Mouse (Mus musculus) embryo, embryonic 10.5 days (tissue): ENCODE results near the gene Irgq.
"Not testable (repeated sequence)": the region's sequence is repeated elsewhere in the genome, so short reads cannot be mapped to it uniquely, and the experiment has no call there.

Experiments
- DNase-seq: peaks from one replicate; pipeline ENCODE4 v3.0.0-alpha.2; 2015; ENCODE audit warnings: low spot score

Irgq gene

GRCm38 (mm10) chr7:24530062-24530931, at the start of gene Irgq:
Gene Irgq, plus strand, starts transcription at chr7:24530689.
- peak; percentile 100 for DNase-seq

GRCm38 (mm10) chr7:24480986-24481473, 49.5 kb upstream of the Irgq start:
- DNase-seq, result no peak

DNA sequence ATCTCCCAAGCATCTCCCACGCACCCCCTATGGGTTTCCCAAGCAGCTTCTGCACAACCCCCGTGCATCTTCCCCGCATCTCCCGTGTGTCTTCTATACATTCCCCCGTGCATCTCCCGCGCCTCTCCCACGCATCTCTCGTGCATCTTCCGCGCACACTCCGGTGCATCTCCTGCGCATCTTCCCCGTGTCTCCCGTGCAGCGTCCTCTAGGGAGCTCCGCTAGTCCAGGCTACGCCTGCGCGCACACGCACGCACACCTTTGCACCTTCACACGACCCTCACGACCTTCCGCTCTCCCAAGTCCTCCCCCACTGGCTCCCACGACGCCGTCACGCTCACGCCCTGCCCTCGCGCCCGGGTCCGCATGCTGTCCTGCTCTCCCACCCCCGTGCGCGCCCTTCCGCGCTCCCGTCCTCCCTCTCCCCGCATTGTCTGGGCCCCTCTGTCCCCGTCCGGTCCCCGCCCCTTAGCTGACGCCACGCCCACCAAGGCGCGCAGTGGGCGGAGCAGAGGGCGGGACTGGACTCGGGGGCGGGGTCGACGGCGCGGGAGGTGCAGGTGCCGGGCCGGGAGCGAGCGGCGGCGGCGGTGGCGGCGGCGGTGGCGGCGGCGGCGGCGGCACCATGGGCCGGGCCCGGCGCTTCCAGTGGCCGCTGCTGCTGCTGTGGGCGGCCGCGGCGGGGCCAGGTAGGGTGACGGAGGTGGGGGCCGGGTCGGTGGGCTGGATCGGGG, 48.8 kb upstream of the Irgq start, which contains the start of gene Cadm4:
Gene Cadm4, plus strand, starts transcription at position 550 of the 734 bp plus-strand sequence.
- DNase-seq, result peak; percentile 91

DNA sequence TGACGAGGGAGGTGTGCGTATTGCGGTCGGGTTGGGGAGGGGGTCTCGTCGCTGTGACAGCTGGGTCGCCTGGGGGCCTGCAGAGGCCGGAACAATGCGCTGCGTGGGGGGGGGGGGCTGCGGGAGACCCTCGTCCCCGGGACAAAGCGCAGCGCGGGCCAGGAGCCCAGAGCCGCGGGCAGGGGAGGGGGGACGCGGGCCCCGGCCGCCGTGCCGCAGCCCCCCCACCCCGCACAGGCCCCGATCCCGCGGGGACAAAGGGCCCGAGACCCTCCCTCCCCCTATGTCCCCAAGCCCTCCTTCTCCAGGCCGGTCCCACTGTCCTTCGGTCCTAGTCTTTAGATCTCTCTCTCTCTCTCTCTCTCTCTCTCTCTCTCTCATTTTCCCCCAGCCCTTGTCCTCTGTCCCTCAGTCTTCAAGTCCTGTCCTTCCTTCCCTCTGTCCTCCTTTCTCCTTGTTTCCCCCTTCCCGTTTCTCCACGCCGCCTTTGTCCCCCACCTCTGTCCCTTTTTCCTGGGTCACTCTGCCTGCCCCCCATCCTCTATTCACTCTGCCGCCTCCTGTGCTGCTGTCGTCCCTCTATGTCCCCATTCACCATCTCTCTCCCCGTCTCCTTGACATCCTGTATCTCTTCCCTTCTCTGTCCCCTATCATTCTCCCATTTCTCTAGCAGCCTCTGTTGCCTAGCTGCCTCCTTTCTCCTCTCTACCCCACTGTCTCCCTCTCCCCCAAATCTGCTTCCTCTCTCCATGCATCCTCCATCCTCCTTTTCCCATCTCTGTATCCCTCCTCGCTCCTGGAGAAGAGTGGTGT, 48.1 kb upstream of the Irgq start:
- DNase-seq, result peak; percentile 19

DNA sequence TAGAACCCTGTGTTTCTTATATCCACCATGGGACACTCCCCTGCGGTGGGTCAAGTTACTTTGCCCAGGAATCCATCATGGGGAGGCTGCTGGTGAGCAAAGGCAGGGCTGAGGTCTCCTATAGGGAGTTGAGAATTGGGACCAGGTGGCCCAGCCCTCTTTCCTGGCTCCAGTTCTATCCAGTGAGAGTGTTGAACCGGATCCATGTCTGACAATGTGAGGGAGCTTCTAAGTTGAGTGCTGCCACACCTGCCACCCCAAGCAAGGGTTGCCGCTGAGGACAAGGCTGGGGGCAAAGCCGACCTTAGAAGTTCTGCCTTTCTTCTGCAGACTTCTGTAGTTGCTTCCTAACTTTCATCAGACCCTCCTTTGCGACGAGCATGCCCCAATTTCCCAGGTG, 47.2 kb upstream of the Irgq start:
- DNase-seq, result not testable (repeated sequence)

DNA sequence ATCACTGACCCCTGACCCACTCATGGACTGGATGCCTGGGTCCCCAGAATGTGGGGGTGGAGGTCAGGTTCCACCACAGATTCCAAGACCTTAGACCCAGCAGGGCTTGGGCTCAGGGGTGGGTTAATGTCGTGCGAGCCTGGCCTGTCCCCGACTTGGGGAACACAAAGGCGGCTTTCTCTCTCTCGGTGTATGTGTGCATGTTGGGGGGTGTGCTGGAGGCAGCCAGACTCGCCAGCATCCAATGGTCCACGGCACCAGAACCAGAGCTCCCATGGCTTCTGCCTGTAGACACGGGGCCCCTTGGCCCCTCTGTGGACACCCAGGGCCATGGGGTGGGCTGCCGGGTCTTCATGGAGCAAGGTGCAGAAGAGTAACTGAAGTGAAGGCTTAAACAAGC, 45.0 kb upstream of the Irgq start:
- DNase-seq, result no peak

DNA sequence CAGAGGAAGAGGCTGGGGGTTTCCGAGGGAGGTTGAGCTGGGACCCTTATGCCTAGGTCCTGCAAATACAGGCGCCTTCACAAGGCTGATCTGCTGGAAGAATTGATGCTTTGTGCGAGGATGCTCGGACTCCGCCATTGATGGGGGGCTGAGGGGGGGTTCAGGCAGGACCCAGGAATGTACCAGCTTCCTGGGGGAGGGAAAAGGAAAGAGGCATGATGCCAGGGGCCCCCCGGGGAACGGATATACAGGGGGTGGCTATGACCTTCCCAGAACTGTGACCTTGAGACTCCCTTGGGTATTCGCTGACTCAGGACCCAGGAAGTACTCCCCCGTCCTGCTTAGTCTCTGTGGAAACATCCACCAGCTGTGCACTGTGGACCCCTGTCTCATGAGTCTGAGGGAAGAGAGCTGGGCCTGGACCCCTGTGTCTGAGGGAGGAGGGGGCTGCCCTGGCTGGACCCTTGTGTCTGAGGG, 43.8 kb upstream of the Irgq start:
- peak; percentile 30 for DNase-seq

DNA sequence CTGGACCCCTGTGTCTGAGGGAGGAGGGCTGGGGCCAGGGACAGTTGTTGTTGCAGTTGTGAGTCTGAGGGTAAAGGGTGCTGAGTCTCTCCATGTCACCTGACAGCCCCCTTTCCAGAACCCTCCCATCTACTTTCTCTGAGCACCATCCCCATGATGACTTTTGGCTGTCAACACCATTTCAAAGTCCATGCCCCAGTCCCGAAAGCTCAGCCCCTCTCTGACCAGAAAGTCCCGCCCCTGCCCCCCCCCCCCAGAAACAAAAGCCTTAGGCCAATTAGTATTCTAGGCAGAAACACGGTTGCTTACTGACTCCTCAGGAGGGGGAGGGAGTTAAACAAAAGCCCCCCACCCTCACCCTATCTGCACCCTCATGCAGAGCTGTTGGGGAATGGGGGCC, 43.1 kb upstream of the Irgq start:
- no peak for DNase-seq

- no peak for DNase-seq
Observed at GRCm38 (mm10) chr7:24488303-24488702, 42.2 kb upstream of the Irgq start.

DNA sequence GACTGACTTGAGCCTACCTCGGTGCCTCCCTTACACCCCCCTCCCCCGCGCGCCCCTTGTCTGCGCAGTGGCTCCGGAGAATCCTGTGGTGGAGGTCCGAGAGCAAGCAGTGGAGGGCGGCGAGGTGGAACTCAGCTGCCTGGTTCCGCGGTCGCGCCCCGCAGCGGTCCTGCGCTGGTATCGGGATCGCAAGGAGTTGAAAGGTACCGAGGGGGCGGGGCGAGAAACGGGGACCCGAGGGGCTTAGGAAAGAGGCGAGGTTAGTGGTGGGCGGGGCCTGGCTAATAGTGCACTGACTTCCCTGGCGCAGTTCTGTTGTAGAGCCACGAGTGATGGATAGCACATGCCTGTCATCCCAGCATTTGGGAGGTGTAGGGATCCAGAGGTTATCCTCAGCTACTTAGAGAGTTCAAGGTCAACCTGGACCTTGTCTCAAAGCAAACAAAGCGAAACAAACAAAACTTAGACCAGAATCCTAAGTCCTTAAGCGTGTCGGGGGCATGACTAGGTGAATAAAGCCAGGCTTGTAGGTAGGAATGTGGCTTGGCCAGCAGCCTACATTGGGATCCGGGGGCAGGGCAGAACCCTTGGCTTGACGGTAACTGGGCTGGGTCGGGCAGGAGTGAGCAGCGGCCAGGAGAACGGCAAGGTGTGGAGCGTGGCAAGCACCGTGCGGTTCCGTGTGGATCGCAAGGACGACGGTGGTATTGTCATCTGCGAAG, 30.5 kb upstream of the Irgq start:
- peak; percentile 68 for DNase-seq

DNA sequence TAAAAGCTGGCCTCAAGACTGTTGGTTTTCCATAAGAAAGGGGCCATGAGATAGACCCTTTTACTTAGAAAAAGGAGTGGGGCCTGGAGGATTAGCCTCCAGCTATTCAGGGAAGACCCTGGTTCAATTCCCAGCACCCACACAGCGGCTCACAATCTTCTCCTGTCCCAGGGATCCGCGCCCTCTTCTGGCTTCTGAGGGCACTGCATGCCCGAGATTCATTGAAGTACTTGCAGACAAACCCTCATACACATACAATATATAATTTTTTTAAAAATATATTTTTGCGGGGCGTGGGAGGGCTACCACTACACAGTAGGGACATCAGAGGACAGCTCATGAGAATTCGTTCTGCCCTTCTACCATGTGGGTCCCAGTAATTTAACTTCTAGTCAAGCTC, 29.6 kb upstream of the Irgq start:
- peak; percentile 51 for DNase-seq

- no peak for DNase-seq
Observed at GRCm38 (mm10) chr7:24501492-24501891, 29.0 kb upstream of the Irgq start.

DNA sequence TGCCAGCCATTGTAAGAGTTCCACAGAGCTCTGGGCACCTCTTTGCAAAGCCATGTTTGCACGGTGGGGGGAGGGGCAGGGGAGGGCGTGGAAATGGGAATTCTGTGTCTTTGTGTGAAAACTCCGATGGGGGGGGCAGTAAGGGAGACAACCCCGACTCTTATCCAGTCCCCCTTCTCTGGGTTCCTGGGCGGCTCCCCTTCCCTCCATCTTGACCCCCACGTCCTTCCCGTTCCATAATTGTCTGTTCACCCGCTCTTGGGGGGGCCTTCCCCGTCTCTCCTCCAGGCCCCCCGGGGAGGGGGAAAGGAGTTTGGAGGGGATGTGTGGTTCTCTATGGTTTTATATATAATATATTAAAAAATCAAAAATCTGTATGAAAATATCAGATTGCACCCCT, 26.5 kb upstream of the Irgq start:
- no peak for DNase-seq

GRCm38 (mm10) chr7:24504868-24505267, 25.6 kb upstream of the Irgq start:
- DNase-seq, result peak; percentile 56

- peak; percentile 24 for DNase-seq
Observed at GRCm38 (mm10) chr7:24505447-24506064, 24.9 kb upstream of the Irgq start.

- DNase-seq, result peak; percentile 20
Observed at GRCm38 (mm10) chr7:24506065-24506459, 24.4 kb upstream of the Irgq start.

DNA sequence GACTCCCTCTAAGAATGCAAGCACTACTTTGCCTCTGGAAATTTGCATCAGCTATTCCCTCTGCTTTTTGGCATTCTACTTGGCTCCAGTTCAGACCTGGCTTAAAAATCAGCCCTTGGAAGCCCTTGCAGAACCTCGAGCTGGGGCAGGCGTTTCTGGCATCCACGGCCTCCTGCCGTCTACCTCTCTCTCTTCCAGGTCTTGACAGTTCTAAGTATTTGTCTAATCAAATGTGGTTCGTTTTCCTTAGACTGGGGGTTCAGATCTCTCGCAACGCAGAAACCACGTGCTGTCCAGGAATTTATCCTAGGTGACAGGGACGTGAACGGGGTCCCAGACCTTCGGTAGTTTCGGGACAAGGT, 24.0 kb upstream of the Irgq start:
- no peak for DNase-seq

- peak; percentile 96 for DNase-seq
Observed at GRCm38 (mm10) chr7:24506838-24507725, 23.4 kb upstream of the Irgq start, which contains the start of gene Zfp428. Gene Zfp428, plus strand, starts transcription at chr7:24507006.

GRCm38 (mm10) chr7:24507726-24508114, 22.8 kb upstream of the Irgq start:
- no peak for DNase-seq

DNA sequence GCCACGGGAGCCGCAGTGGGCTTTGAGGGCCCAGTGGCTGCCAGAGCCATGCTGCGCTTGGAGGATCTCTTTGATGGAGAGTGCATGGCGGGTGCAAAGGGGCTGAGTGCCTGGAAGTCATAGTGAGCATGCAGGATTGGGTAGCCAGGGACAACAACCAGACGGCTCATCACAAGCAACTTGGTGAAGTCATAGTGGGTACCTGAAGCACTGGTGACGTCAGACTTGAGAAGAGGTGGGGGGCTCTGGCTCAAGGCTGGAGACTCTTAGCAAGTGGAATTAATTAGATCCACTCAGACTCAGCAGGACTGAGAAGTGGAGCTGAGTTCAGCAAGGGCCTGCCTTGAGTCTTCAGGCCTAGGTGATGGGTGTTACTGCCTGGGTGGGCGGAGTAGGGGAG, 18.1 kb upstream of the Irgq start, which contains the start of gene AC161166.1:
Gene AC161166.1, minus strand, starts transcription at position 101 of the 400 bp plus-strand sequence.
- DNase-seq, result no peak
